Mouse (Mus musculus) midbrain, embryonic 12.5 days (tissue): ENCODE measurements around the gene Pkd1. TPM values are rescaled to one million over a fixed set of nuclear protein-coding genes. Genes with fewer than 3 reads are reported as not detected.

ENCODE experiments used
- ATAC-seq: fragments of 200-750 bp; cut with Nextera tagmentation; 2 replicates; pipeline ENCODE4 v1.8.0; 2017; ENCODE audit warnings: low read depth, moderate TSS enrichment, moderate library complexity; ENCODE audit not compliant: low FRiP score
- H3K27ac ChIP-seq: fragments of 300-500 bp; sonication (generic); replicated peaks from 2 replicates; pipeline ENCODE4 v1.5.1; 2016; ENCODE audit warnings: mild to moderate bottlenecking
- H3K27me3 ChIP-seq: fragments of 300-500 bp; sonication (generic); 2 replicates; pipeline ENCODE4 v1.6.1; 2016; ENCODE audit warnings: mild to moderate bottlenecking
- H3K36me3 ChIP-seq: fragments of 300-500 bp; sonication (generic); 2 replicates; pipeline ENCODE4 v1.6.1; 2016
- H3K4me1 ChIP-seq: fragments of 300-500 bp; sonication (generic); 2 replicates; pipeline ENCODE4 v1.6.1; 2016
- H3K4me2 ChIP-seq: fragments of 300-500 bp; sonication (generic); replicated peaks from 2 replicates; pipeline ENCODE4 v1.6.1; 2016; ENCODE audit warnings: mild to moderate bottlenecking, moderate library complexity
- H3K4me3 ChIP-seq: fragments of 300-500 bp; sonication (generic); 2 replicates; pipeline ENCODE4 v1.5.1; 2016; ENCODE audit warnings: mild to moderate bottlenecking
- H3K9ac ChIP-seq: fragments of 300-500 bp; sonication (generic); replicated peaks from 2 replicates; pipeline ENCODE4 v1.6.1; 2016; ENCODE audit warnings: mild to moderate bottlenecking, moderate library complexity
- H3K9me3 ChIP-seq: fragments of 300-500 bp; sonication (generic); 2 replicates; pipeline ENCODE4 v1.6.1; 2016; ENCODE audit warnings: mild to moderate bottlenecking
- WGBS: fragments of 180-500 bp; shearing (Covaris S2); methylation state at CpG from one replicate; pipeline ENCODE4 v1.1.7; 2016; 5-methylcytosine and 5-hydroxymethylcytosine counted together
- polyA plus RNA-seq: library from polyadenylated mRNA; unstranded; fragments of >200 nt; fragmentation: Nextera tagmentation; extraction: Ambion mirVana; gene quantifications from 2 replicates; pipeline ENCODE4 v1.2.1, GENCODE M21; 2016

Gene Pkd1
- polyA plus RNA-seq, 1 experiment from 2014 or later: 27.1 TPM

DNA sequence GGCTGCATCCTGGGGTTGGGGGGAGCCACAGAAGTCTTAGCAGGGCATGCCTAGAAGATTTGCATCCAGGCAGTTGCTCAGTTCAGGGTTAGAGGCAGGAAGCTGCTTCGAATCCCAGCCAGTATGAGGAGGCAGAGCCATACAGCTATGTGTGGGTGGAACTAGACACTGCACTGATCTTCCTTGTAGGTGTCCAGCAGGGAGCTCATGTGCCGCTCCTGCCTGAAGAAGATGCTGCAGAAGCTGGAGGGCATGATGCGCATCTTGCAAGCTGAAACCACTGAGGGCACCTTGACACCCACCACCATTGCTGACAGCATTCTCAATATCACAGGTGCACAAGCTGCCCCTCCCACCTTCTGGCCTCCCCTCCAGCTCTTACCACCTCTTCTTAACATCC, 29.9 kb downstream of the Pkd1 start:
- H3K27ac ChIP-seq: no peak overlapping the region
- no peak for ATAC-seq
- 96% methylated on average over 3 of the region's 3 CpGs for WGBS
- H3K36me3 ChIP-seq: peaks cover 80% of the 10 kb centered on the region
- no peak overlapping the region for H3K4me3 ChIP-seq
- no peaks in the 10 kb centered on the region for H3K4me1 ChIP-seq
- H3K27me3 ChIP-seq: no peaks in the 10 kb centered on the region
- no peak overlapping the region for H3K4me2 ChIP-seq
- H3K9ac ChIP-seq: no peak overlapping the region
- no peaks in the 10 kb centered on the region for H3K9me3 ChIP-seq

DNA sequence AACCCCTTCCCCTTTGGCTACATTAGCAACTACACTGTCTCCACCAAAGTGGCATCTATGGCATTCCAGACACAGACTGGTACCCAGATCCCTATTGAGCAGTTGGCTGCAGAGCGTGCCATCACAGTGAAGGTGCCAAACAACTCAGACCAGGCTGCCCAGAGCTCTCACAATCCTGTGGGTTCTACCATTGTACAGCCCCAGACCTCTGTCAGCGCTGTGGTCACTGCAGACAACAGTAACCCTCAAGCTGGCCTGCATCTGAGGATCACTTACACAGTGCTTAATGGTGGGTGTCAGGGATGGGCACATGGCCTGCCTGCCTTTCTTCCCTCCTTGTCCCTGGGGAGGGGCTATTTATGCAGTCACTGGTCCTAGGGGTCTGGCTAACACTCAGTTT, 30.7 kb downstream of the Pkd1 start:
- H3K4me2 ChIP-seq: no peak overlapping the region
- no peak overlapping the region for H3K9ac ChIP-seq
- no peaks in the 10 kb centered on the region for H3K27me3 ChIP-seq
- peaks cover 77% of the 10 kb centered on the region for H3K36me3 ChIP-seq
- H3K4me1 ChIP-seq: no peaks in the 10 kb centered on the region
- no peak for ATAC-seq
- no peak overlapping the region for H3K4me3 ChIP-seq
- H3K27ac ChIP-seq: no peak overlapping the region
- WGBS: 94% methylated on average over 2 of the region's 2 CpGs
- H3K9me3 ChIP-seq: no peaks in the 10 kb centered on the region

DNA sequence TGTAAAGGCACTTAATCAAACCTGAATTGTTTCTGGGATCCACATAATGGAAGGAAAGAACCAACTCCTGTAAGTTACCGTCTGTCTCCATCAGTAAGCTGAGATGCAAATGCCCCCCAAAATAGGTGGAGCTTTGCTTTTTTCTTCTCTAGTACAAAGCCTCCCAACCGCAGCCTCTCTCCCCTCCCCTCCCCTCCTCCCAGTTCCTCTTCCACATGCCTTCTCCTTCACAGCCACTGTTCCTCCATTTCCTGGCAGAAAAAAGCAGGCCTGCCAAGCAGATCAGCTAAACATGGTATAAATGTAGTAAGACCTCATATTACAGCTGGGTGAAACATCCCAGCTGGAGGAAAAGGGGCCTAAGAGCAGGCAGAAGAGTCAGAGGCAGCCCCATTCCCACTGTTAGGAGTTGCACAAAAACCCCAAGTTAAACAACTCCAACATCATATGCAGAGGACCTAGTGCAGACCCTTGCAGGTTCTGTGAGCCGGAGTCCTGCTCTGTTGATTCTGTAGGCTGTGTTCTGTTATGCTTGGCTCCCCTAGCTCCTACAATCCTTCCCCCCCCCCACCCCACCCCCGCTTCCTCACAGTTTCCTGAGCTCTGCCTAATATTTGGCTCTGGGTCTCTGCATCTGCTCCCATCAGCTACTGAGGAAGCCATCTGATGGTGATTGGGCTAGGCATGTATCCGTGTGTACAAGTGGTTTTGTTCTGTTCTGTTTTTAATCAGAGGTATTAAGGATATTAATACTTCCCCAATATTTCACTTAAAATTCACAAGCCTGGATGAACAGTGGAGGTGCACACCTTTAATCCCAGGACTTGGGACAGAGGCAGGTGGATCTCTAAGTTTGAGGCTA, 34.2 kb downstream of the Pkd1 start:
- H3K9ac ChIP-seq: no peak overlapping the region
- no peak overlapping the region for H3K4me2 ChIP-seq
- no peak overlapping the region for H3K27ac ChIP-seq
- ATAC-seq: no peak
- no peak overlapping the region for H3K4me3 ChIP-seq
- H3K4me1 ChIP-seq: no peaks in the 10 kb centered on the region
- no peaks in the 10 kb centered on the region for H3K27me3 ChIP-seq
- H3K36me3 ChIP-seq: peaks cover 88% of the 10 kb centered on the region
- no peaks in the 10 kb centered on the region for H3K9me3 ChIP-seq
- WGBS: 67% methylated on average over 5 of the region's 5 CpGs

DNA sequence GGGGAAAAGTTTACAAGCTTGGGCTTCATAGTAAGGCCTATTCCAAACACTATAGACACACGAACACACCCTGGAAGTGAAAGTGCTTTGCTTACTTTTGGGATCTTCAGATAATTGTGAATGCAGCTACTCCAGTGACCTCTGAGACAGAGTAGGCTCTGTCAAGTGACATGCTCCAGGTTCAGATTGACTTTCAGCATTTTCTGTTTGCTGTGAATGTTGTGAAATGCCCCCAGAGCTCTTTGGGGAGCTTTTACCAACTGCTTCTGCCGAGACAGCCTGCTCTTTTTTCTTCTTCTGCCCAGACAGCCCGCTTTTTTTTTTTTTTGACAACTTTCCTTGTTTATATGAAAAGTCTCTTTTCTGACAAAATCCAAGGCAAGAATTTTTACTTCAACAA, 34.9 kb downstream of the Pkd1 start:
- Histone ChIP-seq H3K9me3 (no peaks in the 10 kb centered on the region), H3K4me3 (no peak overlapping the region), H3K9ac (no peak overlapping the region), H3K27me3 (no peaks in the 10 kb centered on the region), H3K27ac (no peak overlapping the region), H3K4me1 (no peaks in the 10 kb centered on the region), H3K36me3 (peaks cover 86% of the 10 kb centered on the region), H3K4me2 (no peak overlapping the region)
- WGBS: 65% methylated on average over 3 of the region's 3 CpGs
- ATAC-seq: no peak

DNA sequence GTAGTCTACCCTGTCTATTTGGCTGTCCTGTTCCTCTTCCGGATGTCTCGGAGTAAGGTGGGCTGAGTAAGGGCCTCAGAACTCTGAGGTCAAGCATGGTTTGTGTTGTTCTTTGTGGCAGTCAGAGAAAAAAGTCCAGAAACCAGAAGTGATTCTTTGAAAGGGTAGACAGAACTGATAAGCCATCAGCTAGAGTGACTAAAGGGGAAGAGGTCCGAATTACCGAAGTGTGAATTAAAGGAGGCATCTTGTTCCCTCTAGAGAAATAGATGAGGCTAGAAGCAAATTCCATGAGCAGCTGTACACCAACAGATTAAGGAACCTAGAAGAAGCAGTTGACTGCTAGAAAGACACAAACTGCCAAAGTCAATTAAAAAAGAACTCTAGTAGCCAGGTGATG, 36.9 kb downstream of the Pkd1 start:
- no peak for ATAC-seq
- WGBS: 96% methylated on average over 4 of the region's 4 CpGs
- H3K27ac ChIP-seq: no peak overlapping the region
- no peaks in the 10 kb centered on the region for H3K4me1 ChIP-seq
- no peak overlapping the region for H3K4me2 ChIP-seq
- no peak overlapping the region for H3K9ac ChIP-seq
- no peaks in the 10 kb centered on the region for H3K27me3 ChIP-seq
- no peak overlapping the region for H3K4me3 ChIP-seq
- H3K36me3 ChIP-seq: peaks cover 83% of the 10 kb centered on the region
- H3K9me3 ChIP-seq: no peaks in the 10 kb centered on the region

DNA sequence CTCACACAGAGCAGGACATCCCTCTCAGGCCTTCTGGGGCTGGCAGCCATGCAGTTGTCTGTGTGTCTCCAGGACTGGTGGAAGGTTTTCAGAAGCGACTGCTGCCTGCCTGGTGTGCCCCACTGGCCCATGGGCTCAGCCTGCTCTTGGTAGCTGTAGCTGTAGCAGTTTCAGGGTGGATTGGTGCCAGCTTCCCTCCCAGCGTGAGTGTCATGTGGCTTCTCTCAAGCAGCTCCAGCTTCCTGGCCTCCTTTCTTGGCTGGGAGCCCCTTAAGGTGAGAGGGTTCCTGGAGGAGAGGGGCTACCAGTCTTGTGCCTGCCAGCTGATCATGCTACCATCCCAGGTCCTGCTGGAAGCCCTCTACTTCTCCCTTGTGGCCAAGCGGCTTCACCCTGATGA, 41.3 kb downstream of the Pkd1 start:
- H3K27ac ChIP-seq: no peak overlapping the region
- H3K9me3 ChIP-seq: no peaks in the 10 kb centered on the region
- no peak for ATAC-seq
- no peak overlapping the region for H3K9ac ChIP-seq
- H3K36me3 ChIP-seq: peaks cover 91% of the 10 kb centered on the region
- no peak overlapping the region for H3K4me2 ChIP-seq
- 95% methylated on average over 3 of the region's 3 CpGs for WGBS
- no peaks in the 10 kb centered on the region for H3K4me1 ChIP-seq
- H3K27me3 ChIP-seq: no peaks in the 10 kb centered on the region
- no peak overlapping the region for H3K4me3 ChIP-seq

DNA sequence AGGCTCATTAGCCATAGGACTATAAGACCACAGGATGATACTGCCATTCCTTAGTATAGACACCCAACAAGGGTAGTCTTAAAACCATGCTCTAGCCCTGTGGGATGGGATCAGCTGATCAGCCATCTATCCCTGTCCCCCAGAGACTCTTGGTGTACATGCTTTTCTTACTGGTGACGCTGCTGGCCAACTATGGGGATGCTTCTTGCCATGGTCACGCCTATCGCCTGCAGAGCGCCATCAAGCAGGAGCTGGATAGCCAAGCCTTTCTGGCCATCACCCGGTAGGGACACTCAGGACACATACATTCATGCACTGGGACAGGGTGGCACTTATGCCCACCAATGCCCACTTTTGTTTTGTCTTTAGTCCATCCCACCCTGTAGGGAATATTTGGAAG, 42.1 kb downstream of the Pkd1 start:
- no peak overlapping the region for H3K4me2 ChIP-seq
- ATAC-seq: no peak
- peaks cover 91% of the 10 kb centered on the region for H3K36me3 ChIP-seq
- H3K27me3 ChIP-seq: no peaks in the 10 kb centered on the region
- no peaks in the 10 kb centered on the region for H3K9me3 ChIP-seq
- H3K27ac ChIP-seq: no peak overlapping the region
- no peak overlapping the region for H3K9ac ChIP-seq
- no peak overlapping the region for H3K4me3 ChIP-seq
- 94% methylated on average over 5 of the region's 5 CpGs for WGBS
- H3K4me1 ChIP-seq: no peaks in the 10 kb centered on the region

DNA sequence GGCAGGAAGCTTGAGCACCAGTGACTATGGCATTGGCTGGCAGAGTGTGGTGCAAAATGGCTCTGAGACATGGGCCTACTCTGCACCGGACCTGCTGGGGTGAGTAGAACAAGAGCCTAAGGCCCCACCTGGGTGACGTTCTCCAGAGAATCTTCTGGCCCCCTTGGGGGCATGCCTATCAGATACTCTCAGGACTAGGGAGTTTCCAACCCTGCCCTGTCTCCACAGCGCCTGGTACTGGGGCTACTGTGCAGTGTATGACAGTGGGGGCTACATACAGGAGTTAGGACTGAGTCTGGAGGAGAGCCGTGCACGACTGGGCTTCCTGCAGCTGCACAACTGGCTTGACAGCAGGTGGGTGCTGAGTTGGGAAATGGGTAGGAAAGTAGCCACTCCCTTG, 43.6 kb downstream of the Pkd1 start:
- WGBS: 93% methylated on average over 5 of the region's 5 CpGs
- Histone ChIP-seq H3K9ac (no peak overlapping the region), H3K36me3 (peaks cover 93% of the 10 kb centered on the region), H3K27ac (no peak overlapping the region), H3K4me3 (no peak overlapping the region), H3K4me1 (no peaks in the 10 kb centered on the region), H3K4me2 (no peak overlapping the region), H3K27me3 (no peaks in the 10 kb centered on the region), H3K9me3 (no peaks in the 10 kb centered on the region)
- ATAC-seq: no peak

DNA sequence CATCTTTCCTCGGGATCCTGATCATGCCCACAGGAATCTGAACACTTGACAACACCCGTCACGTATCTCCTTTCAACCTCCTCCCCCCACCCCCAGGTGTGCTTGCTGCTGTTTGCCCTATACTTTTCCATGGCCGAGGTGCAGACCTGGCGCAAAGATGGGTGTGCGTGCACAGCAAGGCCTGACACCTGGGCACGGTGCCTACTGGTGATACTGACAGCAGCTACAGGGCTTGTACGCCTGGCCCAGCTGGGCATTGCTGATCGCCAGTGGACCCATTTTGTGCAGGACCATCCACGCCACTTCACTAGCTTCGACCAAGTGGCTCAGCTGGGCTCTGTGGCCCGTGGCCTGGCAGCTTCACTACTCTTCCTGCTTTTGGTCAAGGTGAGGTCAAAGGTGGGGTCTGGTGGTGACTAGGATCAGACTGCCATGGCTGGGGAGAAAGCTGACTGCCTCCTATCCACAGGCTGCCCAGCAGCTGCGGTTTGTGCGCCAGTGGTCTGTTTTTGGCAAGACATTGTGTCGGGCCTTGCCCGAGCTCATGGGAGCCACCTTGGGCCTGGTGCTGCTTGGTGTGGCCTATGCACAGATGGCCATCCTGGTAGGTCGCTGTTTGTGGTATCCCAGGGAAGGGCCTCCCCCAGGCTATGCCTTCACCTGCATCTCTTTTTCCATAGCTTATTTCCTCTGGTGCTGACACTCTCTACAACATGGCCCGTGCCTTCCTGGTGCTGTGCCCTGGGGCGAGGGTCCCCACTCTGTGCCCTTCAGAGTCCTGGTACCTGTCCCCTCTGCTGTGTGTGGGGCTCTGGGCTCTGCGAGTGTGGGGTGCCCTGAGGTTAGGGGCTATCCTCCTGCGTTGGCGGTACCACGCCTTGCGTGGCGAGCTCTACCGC, 44.6 kb downstream of the Pkd1 start:
- WGBS: 94% methylated on average over 26 of the region's 26 CpGs
- no peak for ATAC-seq
- Histone ChIP-seq H3K9ac (no peak overlapping the region), H3K27me3 (no peaks in the 10 kb centered on the region), H3K4me1 (no peaks in the 10 kb centered on the region), H3K4me3 (no peak overlapping the region), H3K36me3 (peaks cover 93% of the 10 kb centered on the region), H3K9me3 (no peaks in the 10 kb centered on the region), H3K27ac (no peak overlapping the region), H3K4me2 (no peak overlapping the region)

DNA sequence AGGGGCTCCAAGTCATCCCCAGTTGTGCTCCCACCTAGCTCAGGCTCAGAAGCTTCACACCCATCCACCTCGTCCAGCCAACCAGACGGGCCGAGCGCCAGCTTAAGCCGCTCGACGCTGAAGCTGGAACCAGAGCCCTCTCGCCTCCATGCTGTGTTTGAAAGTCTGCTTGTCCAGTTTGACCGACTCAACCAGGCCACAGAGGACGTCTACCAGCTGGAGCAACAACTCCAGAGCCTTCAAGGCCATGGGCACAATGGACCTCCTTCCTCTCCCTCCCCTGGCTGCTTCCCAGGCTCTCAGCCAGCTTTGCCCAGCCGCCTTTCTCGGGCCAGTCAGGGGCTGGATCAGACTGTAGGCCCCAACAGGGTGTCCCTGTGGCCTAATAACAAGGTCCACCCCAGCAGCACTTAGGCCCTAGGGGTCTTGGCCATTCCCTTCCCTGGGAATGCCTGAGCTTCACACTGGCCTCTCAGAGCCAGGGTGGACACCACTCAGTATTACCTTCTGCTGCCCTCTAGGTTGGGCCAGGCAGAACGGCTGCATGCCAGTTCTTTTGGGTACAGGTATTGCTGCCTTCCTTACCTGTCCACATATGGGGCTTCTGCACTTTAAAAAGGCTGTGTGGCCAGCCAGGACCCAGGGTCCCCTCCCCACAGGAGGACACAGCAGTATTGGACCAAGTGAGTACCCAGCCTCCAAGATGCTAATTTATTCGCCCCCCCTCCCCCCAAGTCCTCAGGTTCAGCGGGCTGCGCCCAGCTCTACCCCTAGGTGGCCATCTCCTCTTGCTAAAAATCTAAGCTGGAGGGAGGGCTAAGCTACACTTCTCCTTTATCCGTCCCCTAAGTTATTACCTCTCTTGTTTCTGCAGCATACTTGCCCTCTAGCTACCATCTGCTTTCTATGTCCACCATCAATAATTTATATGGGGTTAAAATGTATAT, 45.8 kb downstream of the Pkd1 start:
- Histone ChIP-seq H3K4me3 (no peak overlapping the region), H3K4me1 (no peaks in the 10 kb centered on the region), H3K9ac (no peak overlapping the region), H3K36me3 (peaks cover 97% of the 10 kb centered on the region), H3K9me3 (no peaks in the 10 kb centered on the region), H3K27me3 (no peaks in the 10 kb centered on the region), H3K27ac (no peak overlapping the region), H3K4me2 (no peak overlapping the region)
- ATAC-seq: no peak
- 77% methylated on average over 17 of the region's 17 CpGs for WGBS

DNA sequence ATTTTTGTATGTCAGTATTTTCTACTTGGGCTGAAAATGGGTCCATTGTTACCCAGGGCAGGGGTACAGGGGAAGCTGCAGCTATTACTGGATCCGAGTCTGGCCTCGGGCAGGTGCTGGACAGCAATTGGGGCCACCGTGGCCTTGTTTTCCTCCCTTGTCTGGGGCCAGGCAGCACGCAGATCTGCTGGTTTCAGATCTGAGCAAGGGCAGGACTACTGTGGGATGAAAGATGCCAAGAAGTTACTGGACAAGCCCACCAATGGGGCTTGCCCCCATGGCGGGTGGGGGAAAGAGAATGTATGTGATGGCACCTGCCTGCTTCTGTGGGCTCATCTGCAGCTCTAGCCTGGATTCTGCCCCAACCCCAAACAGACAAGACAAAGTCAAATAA, 46.4 kb downstream of the Pkd1 start:
- Histone ChIP-seq H3K36me3 (peaks cover 97% of the 10 kb centered on the region), H3K4me3 (no peak overlapping the region), H3K4me2 (no peak overlapping the region), H3K27ac (no peak overlapping the region), H3K27me3 (no peaks in the 10 kb centered on the region), H3K4me1 (no peaks in the 10 kb centered on the region), H3K9ac (no peak overlapping the region), H3K9me3 (no peaks in the 10 kb centered on the region)
- ATAC-seq: no peak
- WGBS: 88% methylated on average over 5 of the region's 5 CpGs
